Mouse (Mus musculus) stomach, embryonic 15.5 days (tissue): ENCODE measurements around the gene Il10ra. TPM values are rescaled to one million over a fixed set of nuclear protein-coding genes. Genes with fewer than 3 reads are reported as not detected.

Source experiments
- ATAC-seq: fragments of 200-750 bp; cut with Nextera tagmentation; 2 replicates; pipeline ENCODE4 v1.8.0; 2017; ENCODE audit warnings: low read depth, moderate number of reproducible peaks, moderate TSS enrichment; ENCODE audit not compliant: insufficient read depth, low FRiP score
- H3K27ac ChIP-seq: fragments of 300-500 bp; sonication (generic); 2 replicates; pipeline ENCODE4 v1.5.1; 2015; ENCODE audit warnings: mild to moderate bottlenecking, inconsistent platforms
- H3K27me3 ChIP-seq: fragments of 300-500 bp; sonication (generic); replicated peaks from 2 replicates; pipeline ENCODE4 v1.6.1; 2015; ENCODE audit warnings: inconsistent platforms
- H3K36me3 ChIP-seq: fragments of 300-500 bp; sonication (generic); 2 replicates; pipeline ENCODE4 v1.6.1; 2015; ENCODE audit warnings: inconsistent platforms
- H3K4me1 ChIP-seq: fragments of 300-500 bp; sonication (generic); 2 replicates; pipeline ENCODE4 v1.6.1; 2015; ENCODE audit warnings: inconsistent platforms
- H3K4me2 ChIP-seq: fragments of 300-500 bp; sonication (generic); 2 replicates; pipeline ENCODE4 v1.6.1; 2015; ENCODE audit warnings: mild to moderate bottlenecking, inconsistent platforms
- H3K4me3 ChIP-seq: fragments of 300-500 bp; sonication (generic); replicated peaks from 2 replicates; pipeline ENCODE4 v1.5.1; 2015; ENCODE audit warnings: inconsistent platforms
- H3K9ac ChIP-seq: fragments of 300-500 bp; sonication (generic); 2 replicates; pipeline ENCODE4 v1.6.1; 2015; ENCODE audit warnings: inconsistent platforms
- H3K9me3 ChIP-seq: fragments of 300-500 bp; sonication (generic); 2 replicates; pipeline ENCODE4 v1.6.1; 2016; ENCODE audit warnings: inconsistent platforms
- WGBS: fragments of 180-500 bp; shearing (Covaris S2); methylation state at CpG from one replicate; pipeline ENCODE4 v1.1.7; 2015; 5-methylcytosine and 5-hydroxymethylcytosine counted together
- polyA plus RNA-seq: library from polyadenylated mRNA; unstranded; fragments of >200 nt; fragmentation: Nextera tagmentation; extraction: Ambion mirVana; gene quantifications from 2 replicates; pipeline ENCODE4 v1.2.1, GENCODE M21; 2015

Gene Il10ra
- 1.7 TPM in 2 replicates for polyA plus RNA-seq

- Histone ChIP-seq H3K4me3 (peak within 1 kb of the TSS; percentile 38), H3K9me3 (no peaks in the 10 kb centered on the region), H3K27ac (no peak within 1 kb of the TSS), H3K36me3 (no peaks in the 10 kb centered on the region), H3K4me2 (peak within 1 kb of the TSS; percentile 69), H3K9ac (no peak within 1 kb of the TSS), H3K4me1 (0 out of 2 replicates have a peak, but pooled peaks cover 2% of the 10 kb centered on the region), H3K27me3 (peaks cover 18% of the 10 kb centered on the region)
- 6% methylated on average over 36 of the region's 36 CpGs for WGBS
- ATAC-seq, result 0 out of 2 replicates have a peak, but pooled peaks have one; percentile 43
Measured at GRCm38 (mm10) chr9:45268597-45269325, at the start of gene Il10ra. Gene Il10ra, minus strand, starts transcription at chr9:45269149.

DNA sequence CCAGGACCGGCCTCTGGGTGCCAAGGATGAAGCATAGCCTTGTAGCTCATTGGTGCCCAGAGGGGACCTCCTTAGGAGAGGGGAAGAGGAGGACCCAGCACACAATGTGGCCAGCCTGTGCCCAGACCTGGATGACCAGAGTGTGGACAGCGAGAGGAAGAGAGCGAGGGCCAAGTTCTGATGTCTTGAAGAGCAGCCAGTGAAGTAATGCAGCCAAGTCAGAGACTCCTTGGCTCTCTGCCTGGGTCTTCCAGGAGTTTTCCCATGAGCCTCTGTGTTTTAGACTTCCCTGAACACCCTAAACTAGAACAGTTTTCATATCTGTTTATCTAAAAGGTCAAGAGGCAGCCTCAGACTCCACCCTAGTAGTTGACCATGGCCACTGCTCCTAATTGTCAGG lies 48.7 kb upstream of the Il10ra start:
- 0 out of 2 replicates have a peak, but pooled peaks cover 9% of the 10 kb centered on the region for H3K4me1 ChIP-seq
- H3K4me2 ChIP-seq, result no peak overlapping the region
- H3K36me3 ChIP-seq, result no peaks in the 10 kb centered on the region
- no peaks in the 10 kb centered on the region for H3K9me3 ChIP-seq
- WGBS, result 49% methylated on average over 3 of the region's 3 CpGs
- no peak overlapping the region for H3K9ac ChIP-seq
- 0 out of 2 replicates have a peak, but pooled peaks cover 4% of the 10 kb centered on the region for H3K27me3 ChIP-seq
- no peak overlapping the region for H3K4me3 ChIP-seq
- ATAC-seq, result 0 out of 2 replicates have a peak, but pooled peaks have one; percentile 31
- H3K27ac ChIP-seq, result no peak overlapping the region

DNA sequence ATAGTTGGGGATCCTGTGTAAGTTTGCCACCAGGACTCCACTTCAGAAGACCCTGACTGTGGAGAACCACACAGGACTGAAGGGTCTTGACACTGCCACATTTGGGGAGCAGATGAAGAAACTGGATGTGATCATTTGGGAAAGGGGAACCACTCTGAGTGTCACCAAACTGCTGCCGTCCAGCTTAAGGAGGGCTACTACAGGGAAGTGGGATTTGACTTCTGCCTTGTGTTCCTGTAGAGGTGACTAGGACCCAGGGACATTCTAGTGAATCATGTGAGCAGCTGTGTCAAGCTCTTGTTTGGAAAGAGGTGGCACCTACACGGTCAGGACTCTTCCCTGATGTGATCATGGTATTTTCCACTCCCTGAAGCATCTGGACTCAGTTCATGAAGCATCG lies 45.0 kb upstream of the Il10ra start:
- H3K27ac ChIP-seq, result no peak overlapping the region
- H3K4me1 ChIP-seq, result 0 out of 2 replicates have a peak, but pooled peaks cover 9% of the 10 kb centered on the region
- H3K4me2 ChIP-seq, result no peak overlapping the region
- no peaks in the 10 kb centered on the region for H3K9me3 ChIP-seq
- ATAC-seq, result no peak
- no peak overlapping the region for H3K9ac ChIP-seq
- 0 out of 2 replicates have a peak, but pooled peaks cover 4% of the 10 kb centered on the region for H3K27me3 ChIP-seq
- WGBS, result 70% methylated on average over 3 of the region's 3 CpGs
- H3K36me3 ChIP-seq, result no peaks in the 10 kb centered on the region
- H3K4me3 ChIP-seq, result no peak overlapping the region

GRCm38 (mm10) chr9:45311858-45312257 lies 42.9 kb upstream of the Il10ra start:
- no peak overlapping the region for H3K27ac ChIP-seq
- no peak overlapping the region for H3K4me3 ChIP-seq
- no peaks in the 10 kb centered on the region for H3K4me1 ChIP-seq
- no peak for ATAC-seq
- no peaks in the 10 kb centered on the region for H3K36me3 ChIP-seq
- no peak overlapping the region for H3K4me2 ChIP-seq
- no peaks in the 10 kb centered on the region for H3K9me3 ChIP-seq
- 0 out of 2 replicates have a peak, but pooled peaks cover 4% of the 10 kb centered on the region for H3K27me3 ChIP-seq
- no peak overlapping the region for H3K9ac ChIP-seq
- 77% methylated on average over 6 of the region's 6 CpGs for WGBS

DNA sequence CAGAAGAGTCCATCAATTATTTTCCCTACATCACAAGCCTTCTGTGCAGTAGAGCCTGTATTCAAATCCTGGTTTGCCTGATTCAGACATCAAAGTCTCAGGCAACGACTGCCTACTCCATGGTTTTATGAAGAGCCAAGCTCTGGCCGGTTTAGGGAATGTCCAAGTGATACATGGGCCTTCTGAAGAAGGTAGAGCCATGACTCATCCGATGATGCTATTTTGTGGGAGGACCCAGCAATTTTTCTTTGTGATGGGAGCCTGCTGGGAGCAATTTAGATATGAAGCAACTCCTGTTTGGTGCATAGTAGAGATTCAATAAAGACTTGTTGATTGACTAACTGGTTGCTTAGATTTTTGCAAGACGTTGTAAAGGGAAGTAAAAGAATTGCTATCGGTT lies 39.6 kb upstream of the Il10ra start:
- no peak for ATAC-seq
- no peak overlapping the region for H3K27ac ChIP-seq
- no peaks in the 10 kb centered on the region for H3K4me1 ChIP-seq
- 76% methylated on average over 5 of the region's 5 CpGs for WGBS
- no peaks in the 10 kb centered on the region for H3K27me3 ChIP-seq
- H3K9ac ChIP-seq, result no peak overlapping the region
- no peaks in the 10 kb centered on the region for H3K9me3 ChIP-seq
- H3K36me3 ChIP-seq, result no peaks in the 10 kb centered on the region
- no peak overlapping the region for H3K4me3 ChIP-seq
- no peak overlapping the region for H3K4me2 ChIP-seq

DNA sequence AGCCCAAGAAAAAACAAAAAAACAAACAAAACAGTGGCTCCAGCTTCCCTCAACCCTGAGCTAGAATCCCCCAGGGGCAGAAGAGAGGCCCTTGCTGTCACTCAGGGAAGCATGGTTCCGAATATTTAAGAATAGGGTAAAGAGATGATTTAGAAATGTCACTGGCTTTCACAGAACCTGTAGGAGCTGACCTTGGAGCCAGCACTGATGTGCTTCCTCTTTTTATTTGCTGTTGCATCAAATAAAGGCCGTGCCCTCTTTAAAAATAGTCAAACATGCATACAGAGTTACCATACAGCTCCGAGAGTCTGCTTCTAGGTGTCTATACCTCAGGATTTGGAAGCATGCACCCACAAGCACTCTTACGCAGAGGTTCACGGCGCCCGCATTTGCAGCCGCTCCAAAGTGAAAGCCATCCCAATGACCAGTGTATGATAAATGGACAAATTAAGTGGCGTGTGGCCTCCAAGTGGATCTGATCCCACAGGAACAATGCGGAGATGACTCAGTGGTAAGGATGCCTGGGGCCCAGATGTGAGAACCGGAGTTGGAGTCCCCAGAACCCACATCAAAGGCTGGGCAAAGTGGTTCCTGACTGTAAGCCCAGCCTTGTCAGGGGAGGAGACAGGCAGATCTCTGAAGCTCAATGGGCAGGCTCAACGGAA lies 37.9 kb upstream of the Il10ra start:
- H3K27me3 ChIP-seq, result no peaks in the 10 kb centered on the region
- no peaks in the 10 kb centered on the region for H3K4me1 ChIP-seq
- no peak for ATAC-seq
- 78% methylated on average over 12 of the region's 12 CpGs for WGBS
- H3K9me3 ChIP-seq, result no peaks in the 10 kb centered on the region
- H3K4me2 ChIP-seq, result no peak overlapping the region
- no peak overlapping the region for H3K9ac ChIP-seq
- H3K36me3 ChIP-seq, result no peaks in the 10 kb centered on the region
- no peak overlapping the region for H3K27ac ChIP-seq
- no peak overlapping the region for H3K4me3 ChIP-seq

GRCm38 (mm10) chr9:45301771-45302170 lies 32.8 kb upstream of the Il10ra start:
- H3K4me3 ChIP-seq, result no peak overlapping the region
- H3K4me2 ChIP-seq, result no peak overlapping the region
- no peaks in the 10 kb centered on the region for H3K9me3 ChIP-seq
- no peak overlapping the region for H3K27ac ChIP-seq
- no peak overlapping the region for H3K9ac ChIP-seq
- ATAC-seq, result no peak
- no peaks in the 10 kb centered on the region for H3K4me1 ChIP-seq
- WGBS, result 73% methylated on average over 8 of the region's 8 CpGs
- no peaks in the 10 kb centered on the region for H3K36me3 ChIP-seq
- H3K27me3 ChIP-seq, result no peaks in the 10 kb centered on the region

DNA sequence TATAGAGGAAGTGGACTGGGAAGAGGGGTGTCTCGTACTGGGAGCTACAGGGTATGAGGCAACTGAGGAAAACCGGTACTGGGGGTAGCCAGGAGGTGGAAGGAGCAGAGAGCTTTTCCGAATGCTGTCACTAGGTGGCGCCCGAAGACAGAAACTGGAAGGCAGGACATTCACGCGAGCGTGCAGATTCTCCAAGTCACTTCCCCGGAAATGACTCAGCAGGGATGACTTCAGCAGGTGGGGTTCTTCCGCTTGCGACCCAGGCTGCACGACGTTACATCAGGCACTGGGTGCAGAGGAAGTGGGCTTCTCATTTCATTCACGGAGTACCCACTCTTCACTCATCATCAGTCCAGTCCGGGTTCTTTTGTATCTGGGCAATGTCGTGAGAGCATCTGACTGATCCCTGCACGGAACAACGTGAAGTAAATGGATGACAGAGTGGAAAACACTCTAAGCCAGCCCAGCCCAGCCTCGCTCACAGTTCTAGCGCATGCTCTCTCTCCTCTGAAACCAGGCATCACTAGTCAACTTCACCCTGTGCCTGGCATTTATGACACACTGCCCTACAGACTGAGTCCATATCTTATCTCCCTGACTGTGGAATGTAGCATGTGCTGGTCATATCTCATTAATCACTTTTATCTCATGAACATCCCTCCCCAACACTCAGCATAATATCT lies 31.6 kb upstream of the Il10ra start:
- Histone ChIP-seq H3K27me3 (no peaks in the 10 kb centered on the region), H3K4me3 (peak overlapping the region; percentile 33), H3K36me3 (no peaks in the 10 kb centered on the region), H3K9ac (no peak overlapping the region), H3K9me3 (no peaks in the 10 kb centered on the region), H3K27ac (no peak overlapping the region), H3K4me1 (no peaks in the 10 kb centered on the region), H3K4me2 (peak overlapping the region; percentile 61)
- WGBS, result 12% methylated on average over 20 of the region's 20 CpGs
- ATAC-seq, result peak; percentile 74

DNA sequence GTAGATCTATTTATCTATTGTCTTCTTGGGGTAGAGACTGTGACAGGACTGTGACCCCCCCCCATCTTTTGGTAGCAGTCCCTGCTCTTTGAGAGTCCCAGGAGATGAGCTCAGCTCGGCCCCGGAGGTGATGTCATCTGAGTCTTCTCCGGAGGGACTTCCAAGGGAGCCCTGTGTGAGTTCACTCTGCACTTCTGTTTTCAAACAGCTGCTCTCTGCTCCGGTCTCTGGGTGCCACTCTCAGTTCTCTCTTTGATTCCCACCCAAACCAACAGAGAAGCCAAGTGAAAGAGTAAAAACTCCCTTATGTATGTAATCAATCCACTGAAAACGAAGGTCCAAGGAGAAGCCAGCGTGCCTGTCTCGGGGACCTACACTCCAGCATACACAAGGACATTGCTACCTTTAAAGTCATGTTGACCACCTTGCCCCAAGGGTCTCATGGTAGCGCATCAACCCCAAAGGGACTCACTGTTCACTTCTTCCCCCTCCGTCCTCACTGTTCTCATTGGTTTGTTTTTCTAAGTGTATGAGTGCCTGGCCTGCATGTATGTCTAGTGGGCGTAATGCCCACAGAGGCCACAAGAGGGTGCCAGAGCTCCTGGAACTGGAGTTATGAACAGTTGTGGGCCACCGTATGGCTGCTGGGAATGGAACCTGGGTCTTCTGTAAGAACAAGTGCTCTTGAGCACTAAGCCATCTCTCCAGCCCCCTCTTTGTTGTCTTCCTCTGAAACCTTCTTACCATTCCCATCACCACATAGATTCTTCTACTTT lies 30.5 kb upstream of the Il10ra start:
- H3K27ac ChIP-seq, result no peak overlapping the region
- 78% methylated on average over 11 of the region's 11 CpGs for WGBS
- no peak for ATAC-seq
- no peak overlapping the region for H3K4me2 ChIP-seq
- no peaks in the 10 kb centered on the region for H3K27me3 ChIP-seq
- H3K4me3 ChIP-seq, result no peak overlapping the region
- no peaks in the 10 kb centered on the region for H3K36me3 ChIP-seq
- H3K9me3 ChIP-seq, result no peaks in the 10 kb centered on the region
- no peak overlapping the region for H3K9ac ChIP-seq
- H3K4me1 ChIP-seq, result no peaks in the 10 kb centered on the region

DNA sequence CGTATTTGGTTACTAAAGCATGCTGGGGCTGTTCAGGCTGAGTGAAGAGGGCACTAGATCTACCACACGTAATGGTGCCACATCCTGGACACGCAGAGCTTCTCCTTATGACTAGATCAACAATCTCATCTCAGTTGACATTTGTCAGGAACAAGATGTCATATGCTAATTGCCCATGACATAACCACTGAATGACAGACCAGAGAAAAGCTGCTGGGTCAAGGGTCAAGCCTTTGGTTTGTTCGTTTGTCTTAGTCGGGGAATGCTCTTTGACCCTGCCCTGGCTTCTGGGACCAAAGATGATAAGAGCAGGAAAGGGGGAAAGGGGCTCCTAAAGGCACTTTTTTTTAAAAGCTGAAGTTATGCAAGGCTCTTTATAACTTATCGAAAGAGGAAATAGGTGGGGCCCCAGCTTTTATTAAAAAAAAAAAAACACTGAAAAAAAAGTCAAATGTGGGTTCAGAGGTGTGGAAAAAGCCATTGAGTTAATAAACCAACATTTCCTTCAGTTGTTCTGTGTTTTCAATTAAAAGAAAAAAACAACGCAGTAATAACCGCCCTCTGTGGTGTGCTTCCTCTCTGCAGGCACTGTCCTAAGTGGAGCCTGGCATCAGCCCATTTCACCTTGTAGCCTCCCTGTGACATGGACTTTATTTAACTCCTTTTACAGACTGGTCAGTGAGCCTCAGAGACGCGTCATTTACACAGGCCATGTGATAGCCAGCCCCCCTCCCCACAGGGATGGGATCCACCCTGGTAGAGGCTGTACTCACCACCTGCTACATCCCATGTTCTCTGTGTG lies 25.5 kb upstream of the Il10ra start:
- 35% methylated on average over 10 of the region's 10 CpGs for WGBS
- no peaks in the 10 kb centered on the region for H3K4me1 ChIP-seq
- no peaks in the 10 kb centered on the region for H3K27me3 ChIP-seq
- no peak overlapping the region for H3K9ac ChIP-seq
- H3K27ac ChIP-seq, result no peak overlapping the region
- H3K4me3 ChIP-seq, result no peak overlapping the region
- no peaks in the 10 kb centered on the region for H3K36me3 ChIP-seq
- H3K9me3 ChIP-seq, result no peaks in the 10 kb centered on the region
- no peak overlapping the region for H3K4me2 ChIP-seq
- ATAC-seq, result no peak
